Mouse (Mus musculus) heart, postnatal 4 days (tissue): ENCODE data around the gene Olfr323. TPM values are rescaled to one million over a fixed set of nuclear protein-coding genes. Genes with fewer than 3 reads are reported as not detected.
A peak's percentile ranks its signal among the peaks of the same experiment; 100 is the strongest.

Experiments
- DNase-seq: peaks from one replicate; pipeline ENCODE4 v3.0.0; 2021
- total RNA-seq, 2 experiments: library from RNA; stranded (reverse); gene quantifications; 2 replicates each; pipeline ENCODE4 v1.2.3; 2021

The Olfr323 gene
- not detected for total RNA-seq

DNA sequence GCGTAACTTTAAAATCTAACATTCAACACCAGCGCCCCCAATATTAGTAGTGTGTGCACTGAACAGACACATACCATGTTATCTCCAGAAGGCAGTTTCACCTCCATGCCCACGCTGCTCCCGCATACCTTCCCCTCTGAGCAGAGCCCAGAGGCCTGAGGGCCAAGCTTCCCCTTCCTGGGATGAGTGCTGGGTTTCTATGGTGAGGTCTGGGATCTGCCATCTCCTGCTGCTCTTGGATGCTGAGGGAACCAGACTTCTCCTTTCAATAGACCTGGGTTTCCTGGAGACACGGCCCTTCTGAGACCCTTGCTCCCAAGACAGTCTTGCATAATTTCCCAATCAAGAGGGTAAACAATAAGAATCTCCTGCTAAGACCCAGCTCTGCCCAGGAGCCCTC is at the start of gene Olfr323:
TSS of gene Olfr323 (minus strand) at position 101 of the 400 bp plus-strand sequence.
- no peak for DNase-seq

DNA sequence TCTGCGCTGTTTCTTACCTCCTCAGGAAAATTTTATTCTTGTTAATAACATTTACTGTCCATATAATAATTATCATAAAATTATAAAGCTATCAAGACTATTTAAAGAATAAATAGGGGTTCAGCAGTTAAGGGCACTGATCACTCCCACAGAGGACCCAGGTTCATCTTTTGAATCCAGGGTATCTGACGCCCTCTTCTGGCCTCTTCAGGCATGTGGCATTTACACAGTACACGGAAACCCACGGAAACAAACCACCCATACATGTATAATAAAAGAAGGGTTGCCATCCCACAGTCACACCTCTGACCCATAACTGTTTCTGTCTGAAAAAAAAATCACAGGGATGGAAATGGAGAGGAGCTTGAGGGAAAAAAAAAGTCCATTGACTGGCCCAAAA is 41.5 kb upstream of the Olfr323 start:
- DNase-seq: no peak

DNA sequence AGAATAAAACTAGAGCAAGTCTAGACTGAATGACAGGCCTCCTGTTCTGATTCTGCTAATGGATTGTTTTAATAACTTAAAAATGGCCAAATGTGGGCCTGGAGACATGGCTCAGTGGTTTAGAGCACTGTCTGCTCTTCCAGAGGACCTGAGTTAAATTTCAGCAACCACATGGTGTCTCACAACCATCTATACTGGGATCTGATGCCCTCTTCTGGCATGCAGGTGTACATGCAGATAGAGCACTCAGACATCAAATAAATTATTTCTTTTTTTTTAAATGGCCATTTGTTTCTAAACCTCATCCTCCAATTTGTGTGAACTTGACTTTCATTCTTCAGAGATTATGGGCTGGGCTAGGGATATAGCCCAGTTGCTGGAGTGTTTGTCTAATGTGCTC is 39.0 kb upstream of the Olfr323 start:
- no peak for DNase-seq

DNA sequence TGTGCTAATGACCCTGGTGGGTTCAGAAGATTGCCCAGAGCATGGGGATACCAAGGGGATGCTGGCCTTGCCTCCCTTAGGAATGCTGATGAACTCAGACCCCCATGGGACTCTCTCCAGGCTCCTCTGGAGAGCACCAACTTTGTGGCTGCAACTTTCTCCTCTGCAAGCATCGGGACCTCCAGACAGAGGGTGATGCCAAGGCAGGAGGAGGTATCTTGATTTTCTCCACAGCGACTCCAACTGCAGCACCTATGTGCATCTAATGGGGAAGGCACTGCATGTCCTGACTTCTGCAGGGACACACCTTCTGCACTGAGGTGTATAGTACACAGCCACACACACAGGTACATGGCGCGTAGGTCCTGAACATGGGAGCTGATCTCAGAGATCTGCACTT is 28.3 kb upstream of the Olfr323 start, which contains the start of gene Olfr322:
TSS of gene Olfr322 (plus strand) at position 187 of the 400 bp plus-strand sequence.
- no peak for DNase-seq

DNA sequence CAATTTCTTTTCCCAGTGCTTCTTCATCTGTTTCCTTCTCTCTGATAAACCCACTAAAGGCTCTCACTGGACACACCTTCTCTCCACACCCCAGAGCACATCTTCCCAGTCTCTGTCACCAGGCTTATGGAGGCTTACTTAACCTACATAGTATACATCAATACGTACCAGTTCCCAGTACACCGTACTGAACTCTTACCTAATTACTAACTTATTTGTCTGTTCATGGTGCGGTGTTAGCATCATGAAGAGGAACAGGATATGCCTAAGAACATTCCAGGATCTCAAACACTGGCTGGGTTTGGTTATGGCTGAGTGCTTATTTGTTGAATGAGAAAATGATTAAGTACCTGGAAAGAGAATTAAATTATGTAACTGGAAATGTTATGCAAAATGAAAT is 24.9 kb upstream of the Olfr323 start:
- no peak for DNase-seq

DNA sequence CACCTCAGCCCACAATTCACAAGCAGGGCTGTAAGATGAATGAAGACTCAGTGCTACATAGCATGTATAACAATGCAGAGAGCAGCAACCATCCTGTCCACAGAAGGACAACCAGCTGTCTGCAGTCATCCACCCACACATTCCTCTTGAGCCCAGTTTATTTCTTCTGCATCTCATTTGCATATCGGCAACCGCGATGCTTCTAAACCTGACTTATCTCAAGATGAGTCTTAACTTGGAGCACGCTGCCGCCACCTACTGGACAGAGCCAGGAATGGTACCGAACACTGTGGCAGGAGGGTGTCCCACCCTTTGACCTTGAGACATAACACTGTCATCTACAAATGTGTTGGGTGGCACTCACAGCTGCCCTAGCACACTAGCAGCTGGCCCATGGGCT is 13.0 kb upstream of the Olfr323 start:
- peak; percentile 27 for DNase-seq

DNA sequence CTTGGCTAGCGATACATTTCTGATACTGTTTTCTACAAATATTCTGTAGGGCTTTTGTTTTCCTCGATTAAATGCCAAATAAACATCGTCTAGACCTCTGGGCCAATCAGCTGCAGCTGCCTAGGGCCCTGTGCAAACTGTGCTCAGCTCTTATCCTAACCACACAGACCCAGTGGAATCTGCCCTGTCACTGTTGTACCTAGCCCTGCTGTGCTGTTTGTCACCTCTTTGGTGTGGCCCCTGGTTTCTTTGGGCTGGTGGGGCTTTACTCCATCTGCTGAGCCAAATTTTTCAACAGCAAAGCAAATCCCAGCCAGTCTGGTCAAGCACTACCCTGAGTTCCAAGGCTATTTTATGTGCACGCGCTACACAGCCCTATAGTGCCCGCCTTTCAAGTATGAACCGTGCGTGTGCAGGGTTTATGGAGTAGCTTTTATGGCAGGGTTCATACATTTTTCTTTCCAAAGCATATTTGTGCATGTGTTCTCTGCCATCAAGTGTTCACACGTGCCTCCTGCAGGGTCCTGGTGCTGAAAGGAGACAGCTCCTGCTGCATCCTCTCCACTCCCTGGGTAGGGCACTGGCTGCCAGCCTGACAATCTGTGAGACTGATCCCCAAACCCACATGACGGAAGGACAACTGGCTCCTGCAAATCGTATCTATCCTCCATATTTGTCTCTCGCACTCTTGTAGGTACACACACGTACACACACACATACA is 11.5 kb upstream of the Olfr323 start:
- DNase-seq: no peak

DNA sequence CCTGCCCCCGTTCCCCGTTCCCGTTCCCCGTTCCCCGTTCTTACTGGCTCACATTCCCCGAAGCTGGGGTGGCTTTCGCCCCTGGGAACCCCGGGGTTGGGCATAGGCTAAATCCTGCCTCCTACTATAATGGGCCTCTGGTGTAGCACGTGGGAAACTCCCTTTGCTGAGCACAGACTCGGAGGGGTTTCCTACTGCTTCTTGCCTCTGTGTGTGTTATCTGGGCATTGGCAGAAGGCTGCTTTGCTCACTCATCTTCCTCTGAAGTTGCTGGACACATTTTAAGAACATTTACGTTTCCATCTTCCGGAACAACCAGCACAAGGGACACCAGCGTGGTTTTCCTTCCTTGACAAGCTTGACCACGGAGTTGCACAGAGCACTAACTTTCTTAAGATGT is 10.8 kb upstream of the Olfr323 start:
- no peak for DNase-seq

DNA sequence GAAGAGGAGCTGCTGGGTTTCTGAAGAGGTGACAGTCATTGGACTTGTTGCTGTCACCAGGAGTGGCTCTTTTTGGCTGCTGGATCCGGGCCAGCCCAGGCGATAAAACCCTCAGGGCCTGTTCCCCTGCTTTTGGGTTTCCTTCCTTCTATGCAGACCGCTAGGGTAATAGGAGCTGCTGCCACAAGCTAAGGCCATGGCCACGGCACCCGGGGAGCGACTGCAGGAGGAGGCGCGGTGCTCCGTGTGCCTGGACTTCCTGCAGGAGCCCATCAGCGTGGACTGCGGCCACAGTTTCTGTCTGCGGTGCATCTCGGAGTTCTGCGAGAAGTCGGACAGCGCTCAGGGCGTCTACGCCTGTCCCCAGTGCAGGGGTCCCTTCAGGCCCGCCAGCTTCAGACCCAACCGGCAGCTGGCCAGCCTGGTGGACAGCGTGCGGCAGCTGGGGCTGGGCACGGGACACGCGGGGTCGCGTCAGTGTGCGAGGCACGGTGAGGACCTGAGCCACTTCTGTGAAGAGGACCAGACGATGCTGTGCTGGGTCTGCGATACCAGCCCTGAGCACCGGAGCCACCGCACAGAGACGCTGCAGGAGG is 10.1 kb upstream of the Olfr323 start, which contains the start of gene Trim58:
TSS of gene Trim58 (plus strand) at position 194 of the 596 bp plus-strand sequence.
- peak; percentile 17 for DNase-seq

DNA sequence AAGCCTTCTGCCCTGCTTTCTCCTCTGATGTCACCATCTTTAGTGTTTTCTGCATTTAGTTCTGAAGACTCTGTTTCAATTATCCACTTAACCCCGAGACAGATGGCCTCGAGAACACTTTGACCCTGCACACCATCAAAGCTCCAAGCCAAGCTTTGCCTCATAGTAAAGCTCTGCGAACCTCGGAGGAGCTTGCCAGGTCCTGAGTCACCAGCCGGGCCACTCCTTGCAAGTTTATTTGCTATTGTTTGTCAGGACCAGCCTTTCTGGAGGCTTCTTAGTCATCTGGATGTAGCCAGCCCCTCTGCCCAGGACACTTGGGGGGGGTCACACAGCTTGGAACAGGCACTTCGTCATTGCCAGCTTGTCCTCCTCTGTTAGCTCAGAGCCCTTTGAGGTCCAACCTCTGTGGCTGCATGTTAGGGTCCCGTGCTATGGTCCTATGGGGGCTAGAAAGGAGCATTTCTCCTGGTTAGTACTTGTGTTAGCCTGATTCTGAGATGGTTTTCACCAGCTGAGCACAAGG is 7.9 kb upstream of the Olfr323 start:
- DNase-seq: no peak

DNA sequence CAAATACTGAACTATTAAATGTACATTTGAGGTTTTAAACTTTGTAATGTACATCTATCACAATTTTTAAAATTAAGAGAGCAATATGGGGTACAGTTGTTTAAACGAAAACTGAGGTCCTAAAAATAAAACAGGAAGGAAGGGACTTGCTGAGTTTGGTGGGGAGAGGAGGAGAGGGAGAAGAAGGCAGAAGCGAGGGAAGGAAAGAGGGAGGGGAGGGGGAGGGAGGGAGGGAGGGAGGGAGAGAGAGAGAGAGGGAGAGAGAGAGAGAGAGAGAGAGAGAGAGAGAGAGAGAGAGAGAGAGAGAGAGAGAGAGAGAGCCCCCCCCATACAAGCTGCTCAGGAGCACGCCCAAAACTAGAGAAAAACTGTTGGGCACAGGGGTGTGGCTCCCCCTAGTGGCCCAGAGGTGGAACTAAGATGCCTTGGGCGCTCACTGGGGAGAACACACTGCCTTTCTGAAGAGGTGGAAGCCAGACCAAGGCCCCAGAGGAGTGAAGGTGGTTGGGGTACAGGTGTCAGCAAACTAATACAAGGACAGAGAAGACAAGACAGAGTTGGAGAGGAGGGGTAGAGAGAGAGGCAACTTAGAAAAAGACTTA is 6.2 kb upstream of the Olfr323 start:
- peak; percentile 69 for DNase-seq

DNA sequence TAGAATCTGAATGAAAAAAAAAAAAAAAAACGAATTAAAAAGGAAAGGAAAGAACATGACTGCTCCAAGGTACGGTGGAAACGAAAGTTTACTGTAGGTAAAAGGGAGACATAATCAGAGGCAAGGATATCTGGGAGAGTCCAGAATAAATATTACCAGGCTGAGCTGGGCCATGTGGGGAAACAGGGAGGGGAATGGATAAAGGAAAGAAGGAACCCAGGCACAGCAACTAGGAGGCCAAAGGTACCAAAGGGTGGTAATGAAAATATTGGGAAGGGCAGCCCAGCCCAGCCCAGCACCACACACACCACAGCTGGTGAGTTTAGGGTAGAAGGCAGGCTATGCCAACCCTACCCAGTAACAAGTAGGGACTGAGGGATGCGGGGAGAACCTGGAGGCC is 4.6 kb upstream of the Olfr323 start:
- DNase-seq: no peak

DNA sequence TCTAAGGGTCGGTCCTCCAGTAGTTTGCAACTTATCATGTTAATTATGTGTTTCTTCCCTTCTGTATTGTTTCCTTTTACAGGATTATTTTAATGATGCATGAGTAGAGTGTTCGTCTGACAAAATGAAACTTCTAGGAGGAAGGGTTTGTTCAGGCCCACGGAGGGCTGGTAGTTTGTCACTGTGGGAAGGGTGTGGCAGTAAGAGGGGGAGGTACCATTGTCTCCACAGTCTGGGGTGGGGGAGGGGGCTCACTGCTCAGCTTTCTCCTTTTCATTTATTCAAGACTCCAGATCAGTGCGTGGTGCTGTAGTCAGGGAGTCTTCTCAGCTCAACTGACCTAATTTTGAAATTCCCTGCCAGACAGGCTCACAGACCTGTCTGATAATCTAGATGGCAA is 4.2 kb downstream of the Olfr323 start:
- DNase-seq: no peak

DNA sequence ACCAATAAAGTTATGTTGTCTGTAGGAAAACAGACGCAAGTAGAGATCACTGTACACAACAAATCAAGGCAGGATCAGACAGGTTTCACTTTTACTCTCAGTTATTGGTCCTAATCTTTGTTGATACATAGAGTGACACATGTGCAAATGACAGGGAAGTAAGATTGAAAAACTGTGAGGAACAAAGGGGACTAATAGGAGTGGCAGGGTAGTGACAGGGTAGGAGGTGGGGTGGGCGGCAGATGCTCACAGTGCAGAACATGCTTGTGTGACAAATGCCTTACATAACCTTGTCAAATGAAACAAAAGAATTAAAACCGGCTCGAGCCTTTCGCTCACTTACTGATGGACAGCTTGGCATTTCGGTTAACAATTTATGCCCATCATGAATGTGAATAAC is 11.5 kb downstream of the Olfr323 start:
- no peak for DNase-seq

DNA sequence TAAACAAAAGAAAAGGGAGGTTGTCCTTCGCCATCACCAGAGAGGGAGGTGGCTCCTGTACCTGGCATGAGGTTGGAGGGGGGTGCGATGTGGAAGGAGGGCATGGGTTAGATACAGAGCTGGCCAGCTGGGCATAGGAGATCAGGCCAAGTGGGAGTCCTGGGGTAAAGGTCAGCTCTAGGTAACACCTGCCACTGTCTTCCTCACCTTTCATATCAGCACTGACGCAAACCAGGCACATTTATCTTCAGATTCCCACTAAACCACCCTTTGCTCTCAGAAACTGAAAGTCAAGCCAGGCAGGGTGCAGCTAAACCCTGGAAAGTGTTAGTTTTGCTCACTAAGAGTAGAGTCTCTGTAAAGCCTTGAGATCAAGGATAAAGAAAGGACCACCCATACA is 11.9 kb downstream of the Olfr323 start:
- no peak for DNase-seq

DNA sequence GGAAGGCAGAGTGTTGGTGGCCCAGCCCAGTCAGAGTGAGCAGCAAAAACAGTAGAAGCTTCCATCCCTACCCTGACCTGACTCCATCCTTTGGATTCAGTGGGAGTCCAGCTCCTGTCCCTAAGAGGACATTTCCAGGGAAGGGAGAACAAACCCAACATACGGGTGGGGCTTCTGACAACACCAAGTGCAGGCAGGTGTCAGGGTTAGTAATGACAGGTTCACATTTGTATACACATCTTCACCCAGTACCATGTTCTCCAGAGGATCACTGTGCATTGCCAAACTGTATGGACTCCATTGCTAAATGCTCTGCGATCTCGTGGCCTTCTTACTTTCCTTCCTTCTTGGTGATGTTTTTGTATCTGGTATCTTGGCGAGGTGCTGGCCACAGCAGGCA is 14.3 kb downstream of the Olfr323 start, which contains the start of gene 2210407C18Rik:
TSS of gene 2210407C18Rik (minus strand) at position 101 of the 400 bp plus-strand sequence.
- no peak for DNase-seq

DNA sequence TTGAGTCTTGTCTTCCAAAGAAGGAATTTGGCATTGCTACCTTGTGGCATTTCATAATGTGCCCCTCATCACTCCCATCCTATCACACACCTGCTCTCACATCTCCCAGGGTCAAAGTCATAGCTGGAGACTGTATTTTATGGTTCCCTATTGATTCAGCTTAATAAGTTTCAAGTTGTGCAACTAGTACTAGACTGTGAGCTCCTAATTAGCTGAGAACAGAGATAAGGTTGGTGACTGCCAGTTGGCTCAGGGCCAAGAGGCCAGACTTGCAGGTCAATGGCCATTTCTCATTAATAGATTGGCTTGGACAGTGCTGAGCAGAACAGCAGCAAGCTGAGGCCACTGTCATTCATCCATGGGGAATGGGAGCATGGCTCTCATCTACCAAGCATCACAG is 15.8 kb downstream of the Olfr323 start:
- DNase-seq: no peak

DNA sequence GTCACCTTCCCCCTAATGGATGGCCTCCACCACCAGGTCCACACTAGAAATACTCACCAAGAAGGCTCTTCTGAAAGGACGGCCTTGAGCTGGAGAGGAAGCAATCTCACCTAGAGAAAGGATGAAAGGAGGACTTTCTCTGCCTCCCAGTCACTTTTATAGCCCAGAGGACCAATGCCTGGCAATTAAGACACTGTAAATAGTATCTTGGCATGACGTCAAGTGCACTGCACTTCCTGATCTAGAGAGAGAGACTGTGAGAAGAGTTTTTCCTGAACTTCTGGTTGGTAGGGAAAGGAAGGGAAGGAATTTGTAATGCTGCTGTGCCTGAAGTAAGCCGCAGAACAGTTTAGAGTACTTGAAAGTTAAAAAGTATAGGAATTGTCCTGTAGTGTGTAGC is 16.9 kb downstream of the Olfr323 start:
- no peak for DNase-seq

DNA sequence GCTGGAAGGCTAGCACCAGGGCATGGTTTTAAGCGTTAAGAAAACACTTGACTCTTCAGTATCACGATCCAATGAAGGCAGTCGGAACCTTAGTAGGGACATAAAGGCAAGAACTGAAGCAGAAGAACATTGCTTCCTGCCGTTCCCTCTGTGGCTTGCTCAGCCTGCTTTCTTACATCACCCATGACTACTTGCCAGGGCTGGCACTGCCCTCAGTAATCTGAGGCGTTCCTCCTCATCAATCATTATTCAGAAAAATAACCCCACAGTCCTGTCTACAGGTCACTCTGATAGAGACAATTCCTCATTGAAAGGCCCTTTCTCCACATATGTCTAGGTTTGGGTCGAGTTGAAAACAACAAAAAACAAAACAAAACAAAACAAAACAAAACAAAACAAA is 23.3 kb downstream of the Olfr323 start:
- no peak for DNase-seq

DNA sequence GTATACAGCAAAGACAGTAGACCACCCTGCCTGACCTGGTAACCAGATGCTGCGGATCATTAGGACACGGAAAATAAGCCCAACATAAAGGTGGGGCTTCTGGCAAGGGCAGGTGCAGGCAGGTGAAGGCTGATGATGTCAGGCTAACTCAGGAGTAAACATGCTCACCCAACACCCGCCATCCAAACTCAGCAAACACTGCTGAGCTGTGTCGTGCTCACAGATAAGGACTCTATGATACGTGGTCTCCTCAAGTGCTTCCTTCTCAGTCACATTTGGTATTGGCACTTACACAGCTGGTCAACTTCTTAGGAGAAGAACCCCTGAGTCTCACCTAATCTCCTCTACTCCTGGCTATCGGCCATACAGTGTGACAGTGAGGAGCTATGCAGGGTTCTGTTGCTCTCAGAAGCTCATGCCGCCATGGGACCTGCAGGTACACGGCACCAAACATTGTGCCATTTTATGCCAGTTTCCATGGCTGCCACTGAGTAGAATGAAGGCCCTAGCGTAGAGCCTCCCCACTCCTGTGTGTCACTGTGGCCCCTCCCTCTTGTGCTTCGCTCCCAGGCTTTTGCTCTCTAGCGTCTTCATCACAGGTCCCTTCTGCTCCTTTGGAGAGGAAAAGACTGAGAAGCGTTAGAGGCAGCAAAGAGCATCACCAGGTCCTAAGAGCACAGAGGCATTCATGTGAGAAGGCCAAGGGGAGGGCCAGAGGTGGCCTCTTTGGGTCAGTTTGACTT is 24.0 kb downstream of the Olfr323 start:
- DNase-seq: no peak

DNA sequence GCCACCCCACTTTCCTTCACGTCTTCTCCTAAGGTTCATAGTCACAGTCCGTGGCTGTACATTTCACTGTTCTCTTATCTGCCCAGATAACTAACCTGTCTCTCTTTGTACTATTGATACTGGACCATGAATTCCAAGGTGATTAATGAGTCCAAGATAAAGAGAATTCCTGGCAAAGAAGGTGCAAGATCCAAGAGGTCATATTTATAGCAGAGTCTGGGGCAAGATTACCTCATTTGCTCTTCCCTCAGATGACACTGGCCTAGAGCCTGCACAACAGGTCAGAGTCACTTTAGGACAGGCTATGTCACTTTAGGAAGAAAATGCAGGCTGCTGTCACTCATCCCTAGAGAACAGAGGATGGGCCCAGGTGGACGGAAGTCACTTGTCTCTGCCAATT is 25.1 kb downstream of the Olfr323 start:
- no peak for DNase-seq

DNA sequence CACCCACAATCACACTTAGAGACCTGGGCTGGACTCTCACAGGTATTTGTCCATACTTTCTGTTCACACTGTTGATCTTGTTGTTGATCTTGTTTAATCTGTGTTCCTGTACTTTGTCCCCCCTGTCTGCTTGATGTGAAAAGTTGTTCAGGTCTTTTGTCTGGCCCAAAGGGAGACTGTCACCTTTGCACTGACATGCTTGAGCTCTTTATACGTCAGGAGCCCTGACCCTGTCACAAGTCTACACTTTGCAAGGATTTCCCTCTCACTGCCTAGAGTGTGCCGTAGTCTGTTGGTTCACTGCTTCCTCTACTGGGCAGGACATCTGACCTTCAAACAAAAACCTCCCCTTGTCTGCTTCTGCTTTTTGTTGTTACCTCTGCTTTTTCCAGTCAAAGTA is 25.6 kb downstream of the Olfr323 start:
- DNase-seq: no peak
